Mouse (Mus musculus): ENCODE data around the gene Vps29. TPM values are rescaled to one million over a fixed set of nuclear protein-coding genes. Genes with fewer than 3 reads are reported as not detected.

Gene Vps29
- polyA plus RNA-seq, 1 experiment, result not detected

- H3K4me3 ChIP-seq (ENCODE audit: insufficient read depth, low read depth, low read length), result no peak overlapping the region
- peaks cover 12% of the 10 kb centered on the region; the same call in 1 of the 2 replicates for H3K4me1 ChIP-seq (ENCODE audit: control insufficient read depth, insufficient read depth, low read length)
- H3K27ac ChIP-seq (ENCODE audit: insufficient read depth, low read depth, low read length), result no peak overlapping the region
- TF ChIP-seq POLR2A (IDR thresholded peaks at IDR 0.05; ENCODE audit: insufficient read depth, low read depth, low read length) (no peak), CTCF (IDR thresholded peaks at IDR 0.05; ENCODE audit: insufficient read depth, low read depth, low read length) (no peak)
Observed at GRCm38 (mm10) chr5:122390671-122391070, 36.5 kb downstream of the Vps29 start.

- TF ChIP-seq CTCF (IDR thresholded peaks at IDR 0.05; ENCODE audit: insufficient read depth, low read depth, low read length) (no peak), POLR2A (IDR thresholded peaks at IDR 0.05; ENCODE audit: insufficient read depth, low read depth, low read length) (no peak)
- H3K4me3 ChIP-seq (ENCODE audit: insufficient read depth, low read depth, low read length), result no peak overlapping the region
- peaks cover 12% of the 10 kb centered on the region; the same call in 1 of the 2 replicates for H3K4me1 ChIP-seq (ENCODE audit: control insufficient read depth, insufficient read depth, low read length)
- WGBS, result 49% methylated on average over 16 of the region's 16 CpGs
- no peak overlapping the region for H3K27ac ChIP-seq (ENCODE audit: insufficient read depth, low read depth, low read length)
Observed at GRCm38 (mm10) chr5:122391178-122391785, 37.1 kb downstream of the Vps29 start.

DNA sequence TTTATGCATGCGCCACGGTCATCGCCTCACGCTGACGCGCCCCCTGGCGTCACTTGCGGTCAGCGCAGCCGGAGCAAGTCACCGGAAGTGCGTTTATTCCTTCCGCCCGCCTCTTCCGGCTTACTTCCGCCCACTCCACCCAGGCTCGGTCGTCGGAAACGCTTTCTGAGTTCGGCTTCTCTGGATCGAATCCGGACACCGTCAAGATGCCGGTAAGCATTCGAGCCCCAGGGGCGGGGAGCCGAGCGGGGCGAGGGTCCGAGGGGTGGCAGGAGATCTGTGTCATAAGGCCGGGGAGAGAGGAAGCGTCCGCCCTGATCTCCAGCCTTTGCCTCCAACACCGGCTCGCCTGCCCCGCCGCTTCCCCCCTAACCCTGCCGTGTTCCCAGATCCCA is 37.6 kb downstream of the Vps29 start, which contains the start of gene Arpc3:
Gene Arpc3, plus strand, starts transcription at position 93 of the 395 bp plus-strand sequence.
- Histone ChIP-seq H3K4me3 (ENCODE audit: insufficient read depth, low read depth, low read length) (peak within 1 kb of the TSS; percentile 95), H3K27ac (ENCODE audit: insufficient read depth, low read depth, low read length) (0 out of 2 replicates have a peak within 1 kb of the TSS, but pooled peaks have one; percentile 39), H3K4me1 (ENCODE audit: control insufficient read depth, insufficient read depth, low read length) (peaks cover 15% of the 10 kb centered on the region; the same call in 1 of the 2 replicates)
- WGBS, result under 1% methylated on average over 39 of the region's 39 CpGs
- TF ChIP-seq CTCF (IDR thresholded peaks at IDR 0.05; ENCODE audit: insufficient read depth, low read depth, low read length) (peak; percentile 77), POLR2A (IDR thresholded peaks at IDR 0.05; ENCODE audit: insufficient read depth, low read depth, low read length) (peak; percentile 63; the same call in 1 of the 2 replicates)

GRCm38 (mm10) chr5:122392227-122393004 is 38.2 kb downstream of the Vps29 start:
- 5% methylated on average over 19 of the region's 19 CpGs for WGBS
- no peak overlapping the region for H3K27ac ChIP-seq (ENCODE audit: insufficient read depth, low read depth, low read length)
- TF ChIP-seq CTCF (IDR thresholded peaks at IDR 0.05; ENCODE audit: insufficient read depth, low read depth, low read length), result no peak
- no peak for TF ChIP-seq POLR2A (IDR thresholded peaks at IDR 0.05; ENCODE audit: insufficient read depth, low read depth, low read length)
- H3K4me1 ChIP-seq (ENCODE audit: control insufficient read depth, insufficient read depth, low read length), result peaks cover 15% of the 10 kb centered on the region; the same call in 1 of the 2 replicates
- peak overlapping the region; percentile 95 for H3K4me3 ChIP-seq (ENCODE audit: insufficient read depth, low read depth, low read length)

DNA sequence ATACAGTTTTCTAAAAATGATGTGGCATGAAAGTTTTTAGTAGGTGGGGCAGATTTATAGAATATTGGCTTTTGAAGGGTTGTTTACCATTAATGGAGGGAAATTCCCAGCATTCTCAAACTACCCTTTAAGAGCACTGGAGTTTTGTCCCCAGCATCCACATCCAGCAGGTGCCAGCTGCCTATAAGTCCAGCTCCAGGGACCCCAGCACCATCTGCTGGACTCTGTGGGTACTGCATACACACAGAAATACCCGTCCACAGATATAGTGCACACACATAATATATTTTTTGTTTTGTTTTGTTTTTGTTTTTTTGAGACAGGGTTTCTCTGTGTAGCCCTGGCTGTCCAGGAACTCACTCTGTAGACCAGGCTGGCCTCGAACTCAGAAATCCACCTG is 39.7 kb downstream of the Vps29 start:
- H3K4me1 ChIP-seq (ENCODE audit: control insufficient read depth, insufficient read depth, low read length), result peaks cover 19% of the 10 kb centered on the region; the same call in 1 of the 2 replicates
- H3K27ac ChIP-seq (ENCODE audit: insufficient read depth, low read depth, low read length), result no peak overlapping the region
- no peak overlapping the region for H3K4me3 ChIP-seq (ENCODE audit: insufficient read depth, low read depth, low read length)
- TF ChIP-seq POLR2A (IDR thresholded peaks at IDR 0.05; ENCODE audit: insufficient read depth, low read depth, low read length), result no peak
- 0 out of 2 replicates have a peak, but pooled peaks have one; percentile 27 for TF ChIP-seq CTCF (IDR thresholded peaks at IDR 0.05; ENCODE audit: insufficient read depth, low read depth, low read length)
- 45% methylated on average over 2 of the region's 2 CpGs for WGBS

GRCm38 (mm10) chr5:122396791-122397190 is 42.6 kb downstream of the Vps29 start:
- Histone ChIP-seq H3K4me1 (ENCODE audit: control insufficient read depth, insufficient read depth, low read length) (peaks cover 23% of the 10 kb centered on the region), H3K4me3 (ENCODE audit: insufficient read depth, low read depth, low read length) (no peak overlapping the region), H3K27ac (ENCODE audit: insufficient read depth, low read depth, low read length) (no peak overlapping the region)
- 79% methylated on average over 10 of the region's 10 CpGs for WGBS
- TF ChIP-seq CTCF (IDR thresholded peaks at IDR 0.05; ENCODE audit: insufficient read depth, low read depth, low read length), result no peak
- TF ChIP-seq POLR2A (IDR thresholded peaks at IDR 0.05; ENCODE audit: insufficient read depth, low read depth, low read length), result no peak

GRCm38 (mm10) chr5:122397495-122397894 is 43.3 kb downstream of the Vps29 start:
- TF ChIP-seq POLR2A (IDR thresholded peaks at IDR 0.05; ENCODE audit: insufficient read depth, low read depth, low read length) (no peak), CTCF (IDR thresholded peaks at IDR 0.05; ENCODE audit: insufficient read depth, low read depth, low read length) (no peak)
- H3K4me3 ChIP-seq (ENCODE audit: insufficient read depth, low read depth, low read length), result no peak overlapping the region
- H3K27ac ChIP-seq (ENCODE audit: insufficient read depth, low read depth, low read length), result no peak overlapping the region
- H3K4me1 ChIP-seq (ENCODE audit: control insufficient read depth, insufficient read depth, low read length), result peaks cover 24% of the 10 kb centered on the region
- 90% methylated on average over 8 of the region's 8 CpGs for WGBS

GRCm38 (mm10) chr5:122399871-122400270 is 45.7 kb downstream of the Vps29 start:
- WGBS, result 92% methylated on average over 8 of the region's 8 CpGs
- no peak for TF ChIP-seq CTCF (IDR thresholded peaks at IDR 0.05; ENCODE audit: insufficient read depth, low read depth, low read length)
- no peak for TF ChIP-seq POLR2A (IDR thresholded peaks at IDR 0.05; ENCODE audit: insufficient read depth, low read depth, low read length)
- Histone ChIP-seq H3K27ac (ENCODE audit: insufficient read depth, low read depth, low read length) (no peak overlapping the region), H3K4me1 (ENCODE audit: control insufficient read depth, insufficient read depth, low read length) (peaks cover 19% of the 10 kb centered on the region), H3K4me3 (ENCODE audit: insufficient read depth, low read depth, low read length) (no peak overlapping the region)

Measured in olfactory bulb, adult 2 months (tissue).